Mouse (Mus musculus) hindbrain, embryonic 10.5 days (tissue): ENCODE measurements around the gene Mark2. TPM values are rescaled to one million over a fixed set of nuclear protein-coding genes. Genes with fewer than 3 reads are reported as not detected.

Source experiments
- DNase-seq: peaks from one replicate; pipeline ENCODE4 v3.0.0-alpha.2; 2017; ENCODE audit warnings: low spot score
- H3K27ac ChIP-seq: fragments of 300-500 bp; sonication (generic); 2 replicates; pipeline ENCODE4 v1.5.1; 2016; ENCODE audit warnings: mild to moderate bottlenecking, moderate library complexity
- H3K27me3 ChIP-seq: fragments of 300-500 bp; sonication (generic); 2 replicates; pipeline ENCODE4 v1.6.1; 2016; ENCODE audit warnings: mild to moderate bottlenecking; ENCODE audit not compliant: poor library complexity, insufficient read depth, severe bottlenecking
- H3K36me3 ChIP-seq: fragments of 300-500 bp; sonication (generic); 2 replicates; pipeline ENCODE4 v1.6.1; 2016; ENCODE audit warnings: mild to moderate bottlenecking, moderate library complexity
- H3K4me1 ChIP-seq: fragments of 300-500 bp; sonication (generic); replicated peaks from 2 replicates; pipeline ENCODE4 v1.6.1; 2016; ENCODE audit warnings: mild to moderate bottlenecking
- H3K4me3 ChIP-seq: fragments of 300-500 bp; sonication (generic); 2 replicates; pipeline ENCODE4 v1.5.1; 2016; ENCODE audit warnings: mild to moderate bottlenecking, moderate library complexity
- H3K9me3 ChIP-seq: fragments of 300-500 bp; sonication (generic); 2 replicates; pipeline ENCODE4 v1.6.1; 2016; ENCODE audit warnings: mild to moderate bottlenecking, moderate library complexity
- WGBS: fragments of 180-500 bp; shearing (Covaris S2); methylation state at CpG from one replicate; pipeline ENCODE4 v1.1.7; 2016; 5-methylcytosine and 5-hydroxymethylcytosine counted together
- polyA plus RNA-seq: library from polyadenylated mRNA; unstranded; fragments of >200 nt; fragmentation: Nextera tagmentation; extraction: Ambion mirVana; gene quantifications from 2 replicates; pipeline ENCODE4 v1.2.1, GENCODE M21; 2016

Gene Mark2
- polyA plus RNA-seq, 1 experiment from 2014 or later, result 56.5 TPM

GRCm38 (mm10) chr19:7266421-7266831 lies 75.2 kb downstream of the Mark2 start:
- peak overlapping the region; percentile 74 for H3K4me3 ChIP-seq
- peaks cover 5% of the 10 kb centered on the region; the same call in 1 of the 2 replicates for H3K9me3 ChIP-seq
- H3K4me1 ChIP-seq, result peaks cover 75% of the 10 kb centered on the region
- peaks cover 23% of the 10 kb centered on the region for H3K36me3 ChIP-seq
- peak; percentile 63 for DNase-seq
- H3K27me3 ChIP-seq, result no peaks in the 10 kb centered on the region
- peak overlapping the region; percentile 99 for H3K27ac ChIP-seq
- WGBS, result 27% methylated on average over 4 of the region's 4 CpGs

GRCm38 (mm10) chr19:7265478-7266191 lies 76.0 kb downstream of the Mark2 start:
- peak; percentile 90 for DNase-seq
- Histone ChIP-seq H3K4me1 (peaks cover 67% of the 10 kb centered on the region), H3K9me3 (peaks cover 5% of the 10 kb centered on the region; the same call in 1 of the 2 replicates), H3K36me3 (peaks cover 15% of the 10 kb centered on the region), H3K27me3 (no peaks in the 10 kb centered on the region), H3K27ac (peak overlapping the region; percentile 99), H3K4me3 (peak overlapping the region; percentile 74)
- 9% methylated on average over 14 of the region's 14 CpGs for WGBS

- WGBS, result 6% methylated on average over 6 of the region's 6 CpGs
- Histone ChIP-seq H3K27ac (peak overlapping the region; percentile 99), H3K9me3 (peaks cover 5% of the 10 kb centered on the region; the same call in 1 of the 2 replicates), H3K4me1 (peaks cover 59% of the 10 kb centered on the region), H3K36me3 (peaks cover 7% of the 10 kb centered on the region), H3K4me3 (peak overlapping the region; percentile 74), H3K27me3 (no peaks in the 10 kb centered on the region)
- peak; percentile 66 for DNase-seq
These were observed 76.8 kb downstream of the Mark2 start for GRCm38 (mm10) chr19:7264766-7265331.

- peaks cover 53% of the 10 kb centered on the region for H3K4me1 ChIP-seq
- peak overlapping the region; percentile 99 for H3K27ac ChIP-seq
- H3K36me3 ChIP-seq, result 0 out of 2 replicates have a peak, but pooled peaks cover 3% of the 10 kb centered on the region
- DNase-seq, result peak; percentile 79
- peaks cover 5% of the 10 kb centered on the region; the same call in 1 of the 2 replicates for H3K9me3 ChIP-seq
- H3K4me3 ChIP-seq, result peak overlapping the region; percentile 74
- H3K27me3 ChIP-seq, result no peaks in the 10 kb centered on the region
- 21% methylated on average over 9 of the region's 9 CpGs for WGBS
These were observed 77.4 kb downstream of the Mark2 start for GRCm38 (mm10) chr19:7264088-7264765.

- H3K4me3 ChIP-seq, result no peak overlapping the region
- no peaks in the 10 kb centered on the region for H3K27me3 ChIP-seq
- peaks cover 5% of the 10 kb centered on the region; the same call in 1 of the 2 replicates for H3K9me3 ChIP-seq
- H3K4me1 ChIP-seq, result peaks cover 41% of the 10 kb centered on the region
- DNase-seq, result no peak
- 94% methylated on average over 1 of the region's 1 CpGs for WGBS
- no peaks in the 10 kb centered on the region for H3K36me3 ChIP-seq
- no peak overlapping the region; the same call in 1 of the 2 replicates for H3K27ac ChIP-seq
These were observed 79.1 kb downstream of the Mark2 start for GRCm38 (mm10) chr19:7262592-7262991.

- no peaks in the 10 kb centered on the region for H3K27me3 ChIP-seq
- H3K27ac ChIP-seq, result no peak overlapping the region
- peaks cover 5% of the 10 kb centered on the region; the same call in 1 of the 2 replicates for H3K9me3 ChIP-seq
- H3K4me3 ChIP-seq, result no peak overlapping the region
- no peaks in the 10 kb centered on the region for H3K36me3 ChIP-seq
- peaks cover 35% of the 10 kb centered on the region for H3K4me1 ChIP-seq
- WGBS, result 92% methylated on average over 3 of the region's 3 CpGs
- no peak for DNase-seq
These were observed 79.7 kb downstream of the Mark2 start for GRCm38 (mm10) chr19:7261964-7262363.

GRCm38 (mm10) chr19:7261476-7261875 lies 80.2 kb downstream of the Mark2 start:
- WGBS, result 86% methylated on average over 1 of the region's 1 CpGs
- no peaks in the 10 kb centered on the region for H3K27me3 ChIP-seq
- no peak for DNase-seq
- peaks cover 30% of the 10 kb centered on the region for H3K4me1 ChIP-seq
- no peaks in the 10 kb centered on the region for H3K36me3 ChIP-seq
- peaks cover 5% of the 10 kb centered on the region; the same call in 1 of the 2 replicates for H3K9me3 ChIP-seq
- H3K27ac ChIP-seq, result no peak overlapping the region
- H3K4me3 ChIP-seq, result no peak overlapping the region

GRCm38 (mm10) chr19:7257881-7258280 lies 83.8 kb downstream of the Mark2 start:
- DNase-seq, result no peak
- Histone ChIP-seq H3K27ac (no peak overlapping the region), H3K4me1 (no peaks in the 10 kb centered on the region; the same call in 1 of the 2 replicates), H3K36me3 (no peaks in the 10 kb centered on the region), H3K9me3 (peaks cover 5% of the 10 kb centered on the region; the same call in 1 of the 2 replicates), H3K27me3 (no peaks in the 10 kb centered on the region), H3K4me3 (no peak overlapping the region)
- 93% methylated on average over 5 of the region's 5 CpGs for WGBS

GRCm38 (mm10) chr19:7246021-7246420 lies 95.6 kb downstream of the Mark2 start:
- H3K4me1 ChIP-seq, result peaks cover 9% of the 10 kb centered on the region
- no peaks in the 10 kb centered on the region for H3K36me3 ChIP-seq
- 89% methylated on average over 3 of the region's 3 CpGs for WGBS
- DNase-seq, result no peak
- H3K27ac ChIP-seq, result no peak overlapping the region
- no peak overlapping the region for H3K4me3 ChIP-seq
- H3K9me3 ChIP-seq, result no peaks in the 10 kb centered on the region
- H3K27me3 ChIP-seq, result peaks cover 17% of the 10 kb centered on the region; the same call in 1 of the 2 replicates

GRCm38 (mm10) chr19:7240782-7241690 lies 100.6 kb downstream of the Mark2 start, which contains the start of gene Naa40:
Gene Naa40, minus strand, starts transcription at chr19:7241183.
- peaks cover 17% of the 10 kb centered on the region; the same call in 1 of the 2 replicates for H3K27me3 ChIP-seq
- peak; percentile 93 for DNase-seq
- peak within 1 kb of the TSS; percentile 86 for H3K4me3 ChIP-seq
- peaks cover 29% of the 10 kb centered on the region for H3K36me3 ChIP-seq
- H3K4me1 ChIP-seq, result peaks cover 28% of the 10 kb centered on the region
- no peaks in the 10 kb centered on the region for H3K9me3 ChIP-seq
- peak within 1 kb of the TSS; percentile 95 for H3K27ac ChIP-seq
- under 1% methylated on average over 80 of the region's 80 CpGs for WGBS

- Histone ChIP-seq H3K27me3 (peaks cover 17% of the 10 kb centered on the region; the same call in 1 of the 2 replicates), H3K27ac (peak overlapping the region; percentile 95), H3K4me1 (peaks cover 28% of the 10 kb centered on the region), H3K9me3 (no peaks in the 10 kb centered on the region), H3K36me3 (peaks cover 32% of the 10 kb centered on the region), H3K4me3 (peak overlapping the region; percentile 86)
- no peak for DNase-seq
- WGBS, result 5% methylated on average over 13 of the region's 13 CpGs
These were observed 101.4 kb downstream of the Mark2 start for GRCm38 (mm10) chr19:7240291-7240690.

- Histone ChIP-seq H3K4me1 (peaks cover 28% of the 10 kb centered on the region), H3K36me3 (peaks cover 37% of the 10 kb centered on the region), H3K27me3 (peaks cover 17% of the 10 kb centered on the region; the same call in 1 of the 2 replicates), H3K27ac (0 out of 2 replicates have a peak overlapping the region, but pooled peaks have one; percentile 95), H3K9me3 (no peaks in the 10 kb centered on the region), H3K4me3 (peak overlapping the region; percentile 86)
- DNase-seq, result no peak
- 90% methylated on average over 3 of the region's 3 CpGs for WGBS
These were observed 102.1 kb downstream of the Mark2 start for GRCm38 (mm10) chr19:7239574-7239973.
